Mouse (Mus musculus): ENCODE measurements at regions not wholly inside any gene's neighbourhood (a gene's known extent, or its start where the extent isn't known, plus 50 kb on each side); places are given as distances from the start of the nearest gene placed in this dataset.

DNA sequence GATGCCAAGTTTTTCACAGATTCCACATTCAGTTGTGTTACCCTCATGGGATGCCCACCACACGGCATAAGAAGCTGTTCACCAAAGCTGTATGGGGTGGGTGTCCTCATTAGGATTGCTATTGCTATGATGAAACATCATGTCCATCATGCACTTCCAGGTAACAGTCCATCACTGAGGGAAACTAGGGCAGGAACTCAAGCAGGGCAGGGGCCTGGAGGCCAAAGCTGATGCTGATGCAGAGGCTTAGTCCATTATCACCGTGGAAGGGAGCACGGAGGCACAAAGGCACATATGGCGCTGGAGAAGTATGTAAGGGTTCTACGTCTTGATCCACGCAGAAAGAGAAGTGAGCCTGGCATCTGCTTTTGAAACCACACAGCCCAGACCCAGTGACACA, 97.4 kb upstream of the Jade1 start:
- no peak for TF ChIP-seq POLR2A (IDR thresholded peaks at IDR 0.05; ENCODE audit: borderline replicate concordance, extremely low read depth, insufficient read depth, insufficient read length, poor library complexity, severe bottlenecking)
- TF ChIP-seq CTCF (IDR thresholded peaks at IDR 0.05; ENCODE audit: borderline replicate concordance, extremely low read depth, insufficient read depth, insufficient read length): no peak

All from brain, embryonic 14.5 days (tissue).